ENCODE assay signal across 11 mouse cellular contexts in genomic region chr10:77133951-77134806, GRCm38 (mm10). TPM values are rescaled to one million over a fixed set of nuclear protein-coding genes. Genes with fewer than 3 reads are reported as not detected.
A peak's percentile ranks its signal among the peaks of the same experiment; 100 is the strongest.
DNase-seq lines count a peak whose midpoint lies in the region; ATAC-seq and TF ChIP-seq lines count a peak whose summit lies in the region.
"Had no signal": no experiment of that assay in that cellular context is flagged by ENCODE, and none has a peak within 500 bp of the region (broad histone marks: within the 10 kb centered on the region; RNA-seq: fewer than 3 reads in every experiment).

No protein-coding gene starts in this region.

- 28% methylated on average over 13 of the region's 13 CpGs for WGBS in hindbrain, embryonic 10.5 days
- WGBS in hindbrain, embryonic 16.5 days = 40% methylated on average over 13 of the region's 13 CpGs
- whole genome bisulfite sequencing in stomach, embryonic 14.5 days = 50% methylated on average over 13 of the region's 13 CpGs
- WGBS in stomach, postnatal 0 days = 53% methylated on average over 13 of the region's 13 CpGs
- WGBS in limb, embryonic 12.5 days = 61% methylated on average over 13 of the region's 13 CpGs

- no peak for TF ChIP-seq EP300 in stomach, postnatal 0 days (optimal IDR thresholded peaks at IDR 0.05)

- no peak overlapping the region for H3K4me2 ChIP-seq in hindbrain, embryonic 16.5 days (ENCODE audit: low read length)
- H3K4me2 ChIP-seq in stomach, embryonic 14.5 days (replicated peaks; ENCODE audit: low read depth, low read length) = no peak overlapping the region
- no peak overlapping the region for H3K4me2 ChIP-seq in stomach, postnatal 0 days (replicated peaks; ENCODE audit: low read depth)
- H3K4me2 ChIP-seq in limb, embryonic 12.5 days = no peak overlapping the region

- 0 out of 2 replicates have a peak overlapping the region, but pooled peaks have one; percentile 4 for H3K4me3 ChIP-seq in hindbrain, embryonic 10.5 days
- no peak overlapping the region for H3K4me3 ChIP-seq in hindbrain, embryonic 16.5 days (ENCODE audit: low read length)
- H3K4me3 ChIP-seq in stomach, embryonic 14.5 days (ENCODE audit: low read depth, low read length) = no peak overlapping the region
- no peak overlapping the region for H3K4me3 ChIP-seq in stomach, postnatal 0 days (ENCODE audit: low read depth, low read length)
- H3K4me3 ChIP-seq in limb, embryonic 12.5 days (replicated peaks) = no peak overlapping the region

- no peaks in the 10 kb centered on the region for H3K27me3 ChIP-seq in hindbrain, embryonic 10.5 days (ENCODE audit: insufficient read depth, poor library complexity, severe bottlenecking)
- H3K27me3 ChIP-seq in hindbrain, embryonic 16.5 days (replicated peaks; ENCODE audit: control insufficient read depth, insufficient read depth, low read length) = no peaks in the 10 kb centered on the region
- no peaks in the 10 kb centered on the region for H3K27me3 ChIP-seq in stomach, embryonic 14.5 days (ENCODE audit: control insufficient read depth, insufficient read depth, low read length)
- H3K27me3 ChIP-seq in stomach, postnatal 0 days (ENCODE audit: control insufficient read depth, insufficient read depth, low read length) = no peaks in the 10 kb centered on the region
- no peaks in the 10 kb centered on the region for H3K27me3 ChIP-seq in limb, embryonic 12.5 days

- TF ChIP-seq CTCF in stomach, postnatal 0 days (IDR thresholded peaks at IDR 0.05; ENCODE audit: low read depth) = no peak

- no peak overlapping the region for H3K9ac ChIP-seq in hindbrain, embryonic 16.5 days (ENCODE audit: low read depth, low read length)
- no peak overlapping the region for H3K9ac ChIP-seq in stomach, embryonic 14.5 days (replicated peaks; ENCODE audit: low read depth, low read length)
- H3K9ac ChIP-seq in stomach, postnatal 0 days (ENCODE audit: low read length) = no peak overlapping the region
- H3K9ac ChIP-seq in limb, embryonic 12.5 days (replicated peaks) = no peak overlapping the region

- H3K36me3 ChIP-seq in hindbrain, embryonic 10.5 days = peaks cover 26% of the 10 kb centered on the region
- no peaks in the 10 kb centered on the region for H3K36me3 ChIP-seq in hindbrain, embryonic 16.5 days (ENCODE audit: control insufficient read depth, insufficient read depth, low read length)
- H3K36me3 ChIP-seq in stomach, embryonic 14.5 days (ENCODE audit: control insufficient read depth, insufficient read depth, low read length) = no peaks in the 10 kb centered on the region
- no peaks in the 10 kb centered on the region for H3K36me3 ChIP-seq in stomach, postnatal 0 days (ENCODE audit: control insufficient read depth, insufficient read depth, low read length)
- H3K36me3 ChIP-seq in limb, embryonic 12.5 days = no peaks in the 10 kb centered on the region; the same call in 1 of the 2 replicates

- ATAC-seq in hindbrain, embryonic 16.5 days = no peak
- ATAC-seq in stomach, embryonic 14.5 days (ENCODE audit: insufficient number of reproducible peaks, insufficient read depth, low FRiP score, low read depth) = no peak
- ATAC-seq in stomach, postnatal 0 days (ENCODE audit: low FRiP score, low TSS enrichment) = no peak
- no peak for ATAC-seq in limb, embryonic 12.5 days (ENCODE audit: insufficient number of reproducible peaks, insufficient read depth, low FRiP score, low TSS enrichment, low read depth)
- ATAC-seq: intestine, postnatal 0 days had no signal

- peaks cover 90% of the 10 kb centered on the region for H3K4me1 ChIP-seq in hindbrain, embryonic 10.5 days (replicated peaks)
- peaks cover 16% of the 10 kb centered on the region for H3K4me1 ChIP-seq in hindbrain, embryonic 16.5 days (ENCODE audit: control insufficient read depth, insufficient read depth, low read depth, low read length)
- H3K4me1 ChIP-seq in stomach, embryonic 14.5 days (ENCODE audit: control insufficient read depth, insufficient read depth, low read length) = peaks cover 24% of the 10 kb centered on the region; the same call in 1 of the 2 replicates
- H3K4me1 ChIP-seq in stomach, postnatal 0 days (replicated peaks; ENCODE audit: control insufficient read depth, insufficient read depth) = no peaks in the 10 kb centered on the region; the same call in 1 of the 2 replicates
- H3K4me1 ChIP-seq in limb, embryonic 12.5 days (replicated peaks) = peaks cover 47% of the 10 kb centered on the region

- peak; percentile 40 for DNase-seq in hindbrain, embryonic 10.5 days (ENCODE audit: low spot score)
- no peak for DNase-seq in stomach, postnatal 0 days (ENCODE audit: low spot score)
- DNase-seq in layer of hippocampus, adult 8-10 months (ENCODE audit: low spot score in 2 of 2) = no peak
- DNase-seq in adrenal gland, postnatal 14 days = no peak
- DNase-seq: adrenal gland, postnatal 36 days; cerebellum, adult 9-11 months; lung, postnatal 14 days had no signal

- H3K9me3 ChIP-seq in hindbrain, embryonic 10.5 days = no peaks in the 10 kb centered on the region
- no peaks in the 10 kb centered on the region for H3K9me3 ChIP-seq in hindbrain, embryonic 16.5 days (ENCODE audit: control insufficient read depth, low read length)
- no peaks in the 10 kb centered on the region for H3K9me3 ChIP-seq in stomach, embryonic 14.5 days (ENCODE audit: control insufficient read depth, low read depth, low read length)
- no peaks in the 10 kb centered on the region for H3K9me3 ChIP-seq in stomach, postnatal 0 days (ENCODE audit: control insufficient read depth, low read length)
- H3K9me3 ChIP-seq in limb, embryonic 12.5 days = no peaks in the 10 kb centered on the region

- peak overlapping the region; percentile 75 for H3K27ac ChIP-seq in hindbrain, embryonic 10.5 days
- no peak overlapping the region for H3K27ac ChIP-seq in hindbrain, embryonic 16.5 days (ENCODE audit: low read depth, low read length)
- 0 out of 2 replicates have a peak overlapping the region, but pooled peaks have one; percentile 3 for H3K27ac ChIP-seq in stomach, embryonic 14.5 days (ENCODE audit: low read length)
- no peak overlapping the region for H3K27ac ChIP-seq in stomach, postnatal 0 days (replicated peaks)
- 0 out of 2 replicates have a peak overlapping the region, but pooled peaks have one; percentile 36 for H3K27ac ChIP-seq in limb, embryonic 12.5 days

RNA-seq across cellular contexts. Expression of gene Col18a1, which starts 32.2 kb away (rescaled TPM):
- polyA plus RNA-seq in hindbrain, embryonic 10.5 days (2016; fragmentation: Nextera tagmentation; extraction: Ambion mirVana) = 147 and 167 TPM in 2 replicates
- 26.4 and 41.9 TPM in 2 replicates for polyA plus RNA-seq in hindbrain, embryonic 16.5 days (2015; fragmentation: Nextera tagmentation; extraction: Ambion mirVana)
- 49.8 and 56.3 TPM in 2 replicates for polyA plus RNA-seq in stomach, embryonic 14.5 days (2014; fragmentation: Nextera tagmentation; extraction: Ambion mirVana)
- polyA plus RNA-seq in stomach, postnatal 0 days (2015; fragmentation: Nextera tagmentation; extraction: Ambion mirVana) = 26.3 and 26.6 TPM in 2 replicates
- 104 and 105 TPM in 2 replicates for polyA plus RNA-seq in limb, embryonic 12.5 days (2016; fragmentation: Nextera tagmentation; extraction: Ambion mirVana)
- total RNA-seq in layer of hippocampus, adult 8-10 months (2022) = 1 to 10 TPM; 3.9 to 4.5 (median 4.3) TPM
- total RNA-seq in adrenal gland, postnatal 14 days (2021) = 42.3 and 103 TPM in 2 replicates

Comparison
In these comparisons a context has a peak if more than half of its experiments do, and no peak if none do; other contexts are left out.
1. H3K27ac ChIP-seq: peak in hindbrain, embryonic 10.5 days (single experiment), stomach, embryonic 14.5 days (single experiment) and limb, embryonic 12.5 days (single experiment); none in hindbrain, embryonic 16.5 days (single experiment) and stomach, postnatal 0 days (single experiment).